Mouse (Mus musculus) monocyte, adult 2 months (primary cell): ENCODE results near the gene Vmn1r68.

ENCODE experiments used
- DNase-seq, 2 experiments: peaks; one replicate each; pipeline ENCODE4 v3.0.0; 2022; ENCODE audit warnings: low spot score in 2 of 2, low read depth in 1 of 2

Vmn1r68 gene

DNA sequence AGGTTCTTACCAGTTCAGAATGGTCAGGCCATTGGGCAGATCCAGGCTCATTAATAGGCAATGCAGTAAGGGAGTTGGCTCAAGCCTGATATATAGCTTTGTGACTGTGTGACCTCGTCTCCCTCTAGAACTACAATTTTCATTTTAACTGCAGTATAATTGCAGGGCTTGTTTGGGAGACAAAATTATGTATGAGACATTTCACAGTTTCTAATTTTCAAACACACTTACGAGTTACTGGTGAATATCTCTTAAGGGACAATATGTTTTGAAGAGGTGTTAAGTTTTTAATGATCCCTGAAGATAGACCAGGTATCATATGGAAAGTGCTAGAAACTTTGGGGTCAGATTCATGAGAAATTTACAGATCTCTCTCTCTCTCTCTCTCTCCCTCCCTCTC is at the start of gene Vmn1r68:
TSS of gene Vmn1r68 (minus strand) at position 101 of the 400 bp plus-strand sequence.
- no peak for DNase-seq

DNA sequence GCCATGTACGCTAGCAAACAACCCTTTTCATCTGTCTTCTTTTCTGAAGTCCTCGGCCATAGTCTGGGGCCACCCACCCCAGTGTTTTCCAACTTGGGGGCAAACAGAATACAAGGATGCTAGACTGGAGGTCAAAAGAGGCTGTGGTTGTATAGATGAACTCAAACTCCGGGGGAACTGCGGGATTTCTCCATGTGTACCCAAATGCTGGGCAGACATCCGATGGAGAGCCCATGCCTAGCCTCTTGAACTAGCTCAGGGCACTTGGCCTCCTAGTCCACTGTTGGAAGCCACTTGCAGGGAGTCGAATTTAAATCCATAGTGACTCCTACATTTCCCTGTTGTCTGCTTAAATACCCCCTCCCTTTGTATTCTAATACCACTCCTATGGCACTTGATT is 62.7 kb downstream of the Vmn1r68 start:
- no peak for DNase-seq

DNA sequence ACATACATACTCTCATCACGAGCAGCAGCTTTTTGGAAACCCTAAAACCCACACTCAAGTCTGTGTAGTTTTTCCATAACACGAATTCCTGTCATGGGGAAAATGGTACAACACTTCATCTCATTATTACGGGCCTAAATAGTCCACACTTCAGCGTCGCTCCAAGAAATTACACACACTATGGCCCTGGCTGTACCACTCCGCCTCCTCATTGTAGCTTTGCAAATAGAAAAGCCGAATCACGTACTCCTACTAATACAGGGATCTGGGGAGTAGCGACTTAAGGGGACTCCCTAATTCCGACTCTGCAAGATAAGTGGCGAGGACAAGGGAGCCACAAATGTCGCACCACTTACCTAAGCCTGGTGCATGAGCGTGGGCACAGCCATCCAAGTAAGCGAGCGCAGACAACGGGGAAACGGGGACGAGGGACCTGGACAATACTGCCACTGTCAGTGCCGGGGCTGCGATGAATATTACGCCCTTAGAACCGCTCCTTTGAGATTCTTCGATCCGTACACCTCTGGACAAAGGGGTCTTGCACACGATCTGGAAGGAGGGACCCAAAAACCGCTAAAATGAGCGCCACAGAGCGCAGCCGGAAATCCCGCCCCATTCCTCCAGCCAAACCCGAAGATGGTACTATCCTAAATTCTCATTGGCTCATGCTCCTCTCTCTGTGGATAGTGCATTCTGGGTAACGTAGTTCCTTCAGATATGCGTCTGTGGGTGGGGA is 63.3 kb downstream of the Vmn1r68 start, which contains the start of gene Zik1:
TSS of gene Zik1 (minus strand) at position 609 of the 736 bp plus-strand sequence.
- no peak for DNase-seq

DNA sequence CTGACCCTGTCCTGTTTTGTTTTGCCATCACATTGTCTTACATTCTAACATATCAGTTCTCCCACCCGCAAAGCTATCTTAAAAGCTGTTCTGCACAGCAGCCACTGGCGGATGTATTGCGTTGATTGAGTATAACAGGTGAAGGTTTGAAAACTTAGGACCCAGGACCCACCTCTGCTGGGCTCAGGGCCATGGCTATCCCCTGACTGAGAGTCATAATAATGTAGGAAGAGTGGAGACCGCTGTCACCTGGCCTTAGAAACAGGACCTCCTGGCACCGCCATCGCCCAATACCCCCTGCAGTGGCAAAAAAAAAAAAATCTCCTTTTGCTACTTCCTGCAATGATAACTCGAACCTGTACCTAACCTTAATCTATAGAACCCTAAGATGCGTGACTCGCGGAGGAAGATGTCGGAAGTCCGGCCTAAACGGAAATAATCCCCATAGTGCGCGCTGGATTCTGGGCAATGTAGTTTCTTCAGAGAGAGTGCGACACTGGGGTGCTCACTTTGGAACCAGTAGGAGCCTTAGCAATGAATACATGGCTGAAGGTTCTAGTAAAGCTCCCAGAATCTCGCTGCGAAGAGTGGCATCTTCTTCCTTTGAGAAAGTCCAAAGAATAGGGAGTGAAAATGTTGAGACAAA is 77.6 kb downstream of the Vmn1r68 start:
- no peak for DNase-seq

DNA sequence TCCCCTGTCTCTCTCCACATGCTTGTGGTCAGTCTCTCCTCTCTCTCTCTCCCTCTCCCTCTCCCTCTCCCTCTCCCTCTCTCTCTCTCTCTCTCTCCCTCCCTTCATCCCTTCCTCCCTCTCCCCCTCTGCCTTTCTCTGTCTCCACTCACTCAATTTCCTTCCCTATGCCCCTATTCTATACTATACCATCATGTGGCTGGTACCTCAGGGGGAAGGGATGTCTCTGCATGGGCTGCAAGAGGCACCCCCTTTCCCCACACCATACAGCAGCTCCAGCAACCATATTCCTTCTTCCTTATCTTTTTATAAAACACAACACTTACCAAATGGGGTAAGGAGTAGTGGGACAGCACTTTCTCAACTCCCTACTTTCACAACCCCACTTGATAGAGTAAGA is 78.5 kb downstream of the Vmn1r68 start:
- DNase-seq = no peak

DNA sequence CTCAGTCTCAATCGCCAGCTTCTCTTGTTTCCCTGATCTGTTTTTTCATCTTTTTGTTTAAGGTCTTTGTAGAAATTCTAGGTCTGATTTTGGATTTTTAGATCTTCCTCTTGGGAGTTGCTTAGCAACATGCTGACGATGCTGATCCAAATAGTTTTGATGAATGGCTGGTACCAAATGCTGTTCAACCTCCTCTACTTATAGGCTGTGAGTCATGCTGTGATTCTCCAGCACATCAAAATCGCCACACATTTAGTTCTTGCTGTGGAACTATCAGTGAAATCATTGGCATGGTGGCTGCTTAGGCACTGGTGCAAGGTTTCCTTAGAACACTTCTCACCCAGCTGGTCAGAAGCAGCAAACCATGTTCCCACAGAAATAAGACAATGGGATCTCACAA is 100.1 kb downstream of the Vmn1r68 start:
- DNase-seq = no peak
